Mouse (Mus musculus) forebrain, embryonic 10.5 days (tissue): ENCODE results near the gene Pitpnm3. TPM values are rescaled to one million over a fixed set of nuclear protein-coding genes. Genes with fewer than 3 reads are reported as not detected.
A peak's percentile ranks its signal among the peaks of the same experiment; 100 is the strongest.

Experiments
- DNase-seq: peaks from one replicate; pipeline ENCODE4 v3.0.0-alpha.2; 2017; ENCODE audit warnings: low spot score; ENCODE audit errors: extremely low spot score
- H3K27ac ChIP-seq: fragments of 300-500 bp; sonication (generic); 2 replicates; pipeline ENCODE4 v1.5.1; 2016; ENCODE audit warnings: mild to moderate bottlenecking
- H3K27me3 ChIP-seq: fragments of 300-500 bp; sonication (generic); 2 replicates; pipeline ENCODE4 v1.6.1; 2016; ENCODE audit warnings: mild to moderate bottlenecking; ENCODE audit not compliant: poor library complexity, severe bottlenecking
- H3K36me3 ChIP-seq: fragments of 300-500 bp; sonication (generic); replicated peaks from 2 replicates; pipeline ENCODE4 v1.6.1; 2016; ENCODE audit warnings: mild to moderate bottlenecking, moderate library complexity
- H3K4me1 ChIP-seq: fragments of 300-500 bp; sonication (generic); 2 replicates; pipeline ENCODE4 v1.6.1; 2016
- H3K4me3 ChIP-seq: fragments of 300-500 bp; sonication (generic); 2 replicates; pipeline ENCODE4 v1.5.1; 2016; ENCODE audit warnings: mild to moderate bottlenecking, moderate library complexity
- H3K9me3 ChIP-seq: fragments of 300-500 bp; sonication (generic); 2 replicates; pipeline ENCODE4 v1.6.1; 2016; ENCODE audit warnings: mild to moderate bottlenecking, moderate library complexity
- WGBS: fragments of 180-500 bp; shearing (Covaris S2); methylation state at CpG from one replicate; pipeline ENCODE4 v1.1.7; 2016; 5-methylcytosine and 5-hydroxymethylcytosine counted together
- polyA plus RNA-seq: library from polyadenylated mRNA; unstranded; fragments of >200 nt; fragmentation: Nextera tagmentation; extraction: Ambion mirVana; gene quantifications from 2 replicates; pipeline ENCODE4 v1.2.1, GENCODE M21; 2016

The Pitpnm3 gene
- polyA plus RNA-seq, 1 experiment from 2014 or later: 0.04 TPM

DNA sequence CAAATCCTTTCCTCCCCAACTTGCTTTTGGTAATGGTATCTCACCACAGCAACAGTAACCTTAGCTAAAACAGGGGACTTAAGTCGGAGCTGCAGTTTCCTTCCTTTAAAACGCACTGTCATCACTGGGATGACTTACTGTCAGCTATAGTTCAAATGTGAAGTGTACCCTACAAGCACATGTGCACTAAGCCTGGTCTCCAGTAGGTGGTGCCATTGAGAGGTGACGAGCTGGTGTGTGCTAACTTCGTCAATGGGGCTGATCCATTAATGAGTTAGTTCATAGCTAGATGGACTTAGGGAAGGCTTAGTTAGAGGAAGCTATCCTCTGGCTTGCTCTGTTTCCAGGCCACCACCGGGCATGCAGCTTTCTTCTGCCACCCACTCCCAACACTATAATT lies 82.9 kb downstream of the Pitpnm3 start:
- DNase-seq: peak; percentile 69
- WGBS: 19% methylated on average over 5 of the region's 5 CpGs
- Histone ChIP-seq H3K36me3 (peaks cover 9% of the 10 kb centered on the region), H3K4me3 (no peak overlapping the region), H3K27ac (no peak overlapping the region), H3K4me1 (peaks cover 53% of the 10 kb centered on the region), H3K27me3 (peaks cover 60% of the 10 kb centered on the region), H3K9me3 (no peaks in the 10 kb centered on the region)

DNA sequence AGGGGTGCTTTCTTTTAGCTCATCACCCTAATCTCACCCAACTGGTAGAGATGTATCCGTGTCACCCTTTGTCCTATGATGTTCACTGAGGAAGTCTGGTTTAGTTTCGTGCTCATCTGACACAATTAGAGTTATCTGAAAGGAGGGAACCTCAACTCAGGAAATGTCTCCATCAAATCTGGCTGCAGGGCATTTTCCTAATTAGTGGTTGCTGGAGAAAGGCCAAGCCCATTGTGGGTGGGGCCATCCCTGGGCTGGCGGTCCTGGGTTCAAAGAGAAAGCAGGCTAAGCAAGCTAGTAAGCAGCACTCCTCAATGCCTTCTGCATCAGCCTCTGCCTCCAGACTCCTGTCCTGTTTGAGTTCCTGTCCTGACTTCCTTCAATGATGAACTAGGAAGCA lies 83.4 kb downstream of the Pitpnm3 start:
- no peak overlapping the region for H3K4me3 ChIP-seq
- peaks cover 60% of the 10 kb centered on the region for H3K27me3 ChIP-seq
- peaks cover 13% of the 10 kb centered on the region for H3K36me3 ChIP-seq
- 50% methylated on average over 3 of the region's 3 CpGs for WGBS
- peaks cover 53% of the 10 kb centered on the region for H3K4me1 ChIP-seq
- H3K27ac ChIP-seq: no peak overlapping the region
- DNase-seq: no peak
- no peaks in the 10 kb centered on the region for H3K9me3 ChIP-seq

DNA sequence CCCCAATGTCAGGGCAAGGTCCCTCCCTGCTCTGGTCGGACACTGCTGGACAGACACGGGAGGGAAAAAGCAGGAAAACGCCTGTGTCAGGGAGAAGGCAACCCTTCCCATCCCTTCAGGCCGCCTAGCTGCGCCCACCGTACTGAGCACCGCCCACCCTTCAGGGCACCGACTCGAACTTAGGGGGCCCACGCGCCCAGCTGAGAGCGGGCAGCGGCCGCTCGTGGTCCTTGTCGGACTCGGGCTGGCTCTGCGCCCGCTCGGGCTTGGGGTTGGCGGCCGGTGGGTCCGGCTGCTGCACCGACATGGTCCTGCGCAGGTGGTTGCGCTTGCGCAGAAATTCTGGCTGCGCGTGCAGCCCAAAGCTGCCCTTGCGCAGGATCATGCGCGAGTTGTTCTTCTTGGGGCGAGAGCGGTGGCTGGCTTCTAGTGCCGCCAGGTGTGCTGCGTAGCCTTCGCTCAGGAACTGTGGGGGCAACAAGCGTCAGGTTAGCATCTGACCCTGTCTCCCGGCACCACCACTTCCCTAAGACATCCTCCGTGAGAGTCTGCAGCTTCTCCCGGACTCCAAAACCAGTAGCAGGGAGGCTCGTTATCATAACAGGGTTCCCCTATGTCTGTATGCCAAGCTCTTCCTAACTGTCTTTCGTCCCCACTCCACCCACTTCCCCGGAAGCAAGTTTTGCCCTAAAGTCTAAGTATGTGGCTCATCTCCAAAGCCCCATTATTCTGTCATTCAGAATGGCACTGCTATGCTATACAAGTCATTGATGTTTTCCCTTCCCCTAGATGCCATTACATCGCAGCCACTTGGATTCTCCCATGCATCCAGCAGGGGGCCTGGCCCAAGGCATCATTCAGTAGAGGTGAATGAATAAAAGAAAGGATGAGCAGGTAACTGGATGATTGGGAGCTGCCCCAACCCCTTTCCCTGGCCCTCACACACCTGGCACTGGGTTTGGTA lies 84.4 kb downstream of the Pitpnm3 start:
- Histone ChIP-seq H3K4me1 (peaks cover 52% of the 10 kb centered on the region), H3K27me3 (peaks cover 60% of the 10 kb centered on the region), H3K9me3 (no peaks in the 10 kb centered on the region), H3K36me3 (peaks cover 24% of the 10 kb centered on the region), H3K27ac (peak overlapping the region; percentile 81), H3K4me3 (peak overlapping the region; percentile 71)
- peak; percentile 57 for DNase-seq
- WGBS: 2% methylated on average over 45 of the region's 45 CpGs

DNA sequence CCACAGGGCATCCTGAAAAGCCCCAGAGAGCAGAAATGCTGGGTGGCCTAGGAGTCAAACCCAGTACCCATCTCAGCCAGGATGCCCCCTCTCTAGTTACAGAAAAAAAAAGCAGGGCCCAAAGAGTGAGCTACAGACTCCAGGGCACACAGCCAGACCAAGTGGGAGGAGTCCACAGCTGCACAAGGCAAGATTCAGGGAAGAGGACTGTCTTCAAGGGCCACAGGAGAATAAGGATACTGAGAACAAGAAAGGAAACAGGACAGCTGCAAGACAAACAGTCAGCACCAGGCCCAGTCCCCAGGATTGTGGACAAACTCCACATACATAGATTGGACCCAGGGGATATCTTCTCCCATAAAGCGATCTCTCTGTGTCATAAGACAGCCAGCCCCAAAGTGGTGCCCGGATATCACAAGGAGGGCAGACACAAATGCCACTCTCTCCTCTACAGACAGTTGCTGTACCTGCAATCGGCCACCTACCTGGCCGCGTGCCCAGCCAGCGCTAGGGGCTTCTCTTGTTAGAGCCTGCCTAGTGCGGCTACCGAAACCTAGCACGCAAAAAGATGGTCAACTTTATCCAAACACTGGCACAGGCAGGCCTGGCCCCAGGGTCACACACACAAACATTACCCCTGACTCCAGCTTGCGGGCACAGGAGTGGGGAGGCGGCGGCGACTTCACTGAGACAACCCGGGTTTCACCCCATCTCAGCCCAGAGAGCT lies 85.2 kb downstream of the Pitpnm3 start:
- WGBS: 21% methylated on average over 14 of the region's 14 CpGs
- Histone ChIP-seq H3K27ac (peak overlapping the region; percentile 81), H3K4me1 (peaks cover 48% of the 10 kb centered on the region), H3K9me3 (no peaks in the 10 kb centered on the region), H3K36me3 (peaks cover 32% of the 10 kb centered on the region), H3K27me3 (peaks cover 60% of the 10 kb centered on the region), H3K4me3 (peak overlapping the region; percentile 71)
- no peak for DNase-seq

DNA sequence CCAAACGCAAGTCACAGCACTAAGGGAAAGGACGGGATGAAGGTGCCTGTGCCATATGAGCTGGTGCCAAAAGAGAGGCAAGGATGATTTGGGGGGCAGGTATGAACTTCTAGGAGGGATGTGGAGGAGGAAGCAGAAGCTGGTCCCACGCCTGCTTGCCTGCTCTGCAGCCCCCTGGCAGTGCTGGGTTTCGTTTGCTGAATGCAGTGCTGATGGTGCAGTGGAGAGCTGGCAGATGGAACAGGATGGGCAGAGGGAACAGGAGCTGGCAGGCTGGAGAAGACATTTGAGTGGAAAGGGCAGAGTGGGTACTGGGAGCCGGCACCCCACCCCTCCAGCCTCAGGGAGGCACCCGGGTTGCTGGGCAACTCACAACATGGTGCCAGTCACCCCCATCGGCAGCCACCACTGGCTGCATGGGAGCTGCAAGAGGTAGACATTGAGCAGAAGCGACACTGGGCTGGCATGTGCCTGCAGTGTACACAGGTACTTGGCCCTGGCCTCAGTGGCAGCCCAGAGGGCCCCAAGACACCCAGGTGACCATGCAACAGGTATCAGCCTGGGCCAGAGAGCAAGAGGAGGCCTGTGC lies 86.3 kb downstream of the Pitpnm3 start:
- DNase-seq: no peak
- peaks cover 57% of the 10 kb centered on the region for H3K4me1 ChIP-seq
- H3K36me3 ChIP-seq: peaks cover 43% of the 10 kb centered on the region
- peaks cover 60% of the 10 kb centered on the region for H3K27me3 ChIP-seq
- H3K27ac ChIP-seq: no peak overlapping the region
- 80% methylated on average over 8 of the region's 8 CpGs for WGBS
- no peaks in the 10 kb centered on the region for H3K9me3 ChIP-seq
- H3K4me3 ChIP-seq: no peak overlapping the region

DNA sequence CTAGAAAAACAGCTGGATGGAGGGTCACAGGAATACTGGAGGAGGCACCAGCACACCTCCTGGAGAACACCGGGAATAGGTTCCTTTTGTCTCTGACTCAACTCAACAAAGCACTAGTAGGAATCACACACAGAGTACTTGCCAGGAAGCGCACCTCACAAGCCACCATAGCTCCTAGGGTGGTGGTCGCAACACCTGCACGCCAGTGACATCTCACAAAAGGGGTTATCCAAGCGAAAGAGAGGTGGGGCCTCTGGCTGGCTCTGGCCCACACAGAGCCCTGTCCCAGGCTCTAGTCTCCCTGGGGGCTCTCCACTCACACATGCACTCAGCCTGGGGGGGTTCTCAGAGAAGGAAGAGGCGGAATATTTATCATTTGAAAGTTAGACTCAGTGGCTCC lies 86.8 kb downstream of the Pitpnm3 start:
- H3K9me3 ChIP-seq: no peaks in the 10 kb centered on the region
- H3K36me3 ChIP-seq: peaks cover 48% of the 10 kb centered on the region
- H3K4me1 ChIP-seq: peaks cover 62% of the 10 kb centered on the region
- no peak for DNase-seq
- no peak overlapping the region for H3K4me3 ChIP-seq
- H3K27ac ChIP-seq: no peak overlapping the region
- H3K27me3 ChIP-seq: peaks cover 56% of the 10 kb centered on the region
- 57% methylated on average over 6 of the region's 6 CpGs for WGBS

DNA sequence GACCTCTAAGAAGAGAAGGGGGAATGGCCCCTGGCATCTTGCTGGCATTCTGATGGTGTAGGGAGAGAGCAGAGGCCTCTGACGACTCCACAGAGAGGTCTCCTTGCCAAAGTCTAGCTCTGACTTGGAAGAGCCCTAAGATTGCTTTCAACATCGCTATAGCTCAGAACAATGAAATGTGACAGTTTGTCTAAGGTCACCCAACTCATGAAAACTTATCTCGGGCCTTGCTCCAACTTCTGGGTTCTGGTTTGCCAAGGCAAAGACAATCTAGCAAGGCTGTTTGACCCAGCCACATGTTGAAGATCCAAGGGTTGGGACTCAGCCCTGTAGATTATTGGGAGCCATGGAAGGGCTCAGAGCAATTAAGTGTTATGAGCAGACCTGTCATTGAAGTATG lies 91.3 kb downstream of the Pitpnm3 start:
- Histone ChIP-seq H3K4me3 (peak overlapping the region; percentile 66), H3K36me3 (peaks cover 52% of the 10 kb centered on the region)

DNA sequence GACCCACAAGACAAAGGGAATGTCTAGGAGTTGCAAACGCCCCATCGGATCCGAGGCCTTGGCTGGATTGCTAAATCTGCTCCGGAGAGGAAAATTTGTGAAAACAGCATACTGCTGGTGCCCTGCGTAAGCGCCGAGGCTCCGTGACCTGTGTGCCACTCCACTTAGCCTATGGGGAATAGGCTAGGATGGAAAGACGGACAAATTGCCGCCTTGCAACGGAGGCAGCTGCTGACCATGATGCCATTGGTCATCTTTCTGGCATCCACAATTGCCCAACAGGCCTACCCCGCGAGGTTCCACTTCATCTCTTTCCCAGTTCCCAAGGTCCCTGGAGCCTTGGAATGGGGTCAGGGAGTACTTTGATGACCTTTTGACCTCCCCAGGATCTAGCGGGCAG lies 92.9 kb downstream of the Pitpnm3 start:
- peaks cover 76% of the 10 kb centered on the region for H3K4me1 ChIP-seq
- H3K36me3 ChIP-seq: peaks cover 43% of the 10 kb centered on the region
- DNase-seq: no peak
- H3K9me3 ChIP-seq: no peaks in the 10 kb centered on the region
- 2% methylated on average over 14 of the region's 14 CpGs for WGBS
- H3K27ac ChIP-seq: peak overlapping the region; percentile 97
- H3K27me3 ChIP-seq: peaks cover 13% of the 10 kb centered on the region; the same call in 1 of the 2 replicates
- peak overlapping the region; percentile 66 for H3K4me3 ChIP-seq

More for the DNA sequence above, 91.3 kb downstream of the Pitpnm3 start:
- Histone ChIP-seq H3K9me3 (no peaks in the 10 kb centered on the region), H3K27me3 (peaks cover 14% of the 10 kb centered on the region), H3K4me1 (peaks cover 70% of the 10 kb centered on the region), H3K27ac (no peak overlapping the region)
- WGBS: 93% methylated on average over 3 of the region's 3 CpGs
- no peak for DNase-seq

DNA sequence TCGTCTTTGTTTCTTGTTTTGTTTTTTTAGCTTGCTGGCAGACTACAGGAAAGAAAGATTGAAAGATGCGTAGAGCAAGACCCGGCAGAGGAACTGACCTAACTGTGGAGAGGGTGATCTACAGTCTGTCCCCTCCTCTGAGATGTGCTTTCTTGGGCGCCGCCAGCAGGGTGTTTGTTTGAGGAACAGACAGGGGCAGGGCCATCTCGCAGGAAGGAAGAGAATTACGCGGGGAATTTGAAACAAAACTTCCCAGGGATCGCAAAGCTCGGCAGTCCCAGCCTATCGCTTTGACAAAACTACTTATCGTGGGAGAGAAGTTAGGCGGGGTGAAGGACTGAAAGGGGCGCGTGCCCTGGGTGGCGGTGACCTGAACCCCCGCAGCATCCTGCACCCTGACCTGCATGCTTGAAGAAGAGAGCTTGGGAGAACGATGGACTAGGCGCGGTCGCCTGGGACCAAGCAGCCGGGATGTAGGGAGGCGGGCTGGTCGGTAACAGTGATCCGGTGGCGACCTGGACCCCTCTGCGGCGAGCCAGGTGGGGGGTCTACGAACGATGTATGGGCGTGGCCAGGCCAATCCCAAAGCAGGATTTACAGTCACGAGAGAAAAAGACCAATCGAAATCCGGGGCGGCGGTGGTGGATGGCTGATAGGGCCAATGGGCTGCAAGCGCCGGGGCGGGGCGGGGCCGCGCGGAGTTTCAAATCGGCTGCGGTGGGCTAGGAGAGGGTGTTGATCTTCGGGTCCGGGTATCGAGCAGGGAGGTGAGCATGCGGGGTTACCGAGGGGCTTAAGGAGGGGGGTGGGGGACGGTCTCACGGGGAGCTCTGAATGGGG lies 93.6 kb downstream of the Pitpnm3 start, which contains the start of gene Pimreg:
Gene Pimreg, plus strand, starts transcription at position 265 of the 840 bp plus-strand sequence.
- peak within 1 kb of the TSS; percentile 66 for H3K4me3 ChIP-seq
- whole genome bisulfite sequencing: under 1% methylated on average over 52 of the region's 52 CpGs
- H3K9me3 ChIP-seq: no peaks in the 10 kb centered on the region
- H3K27ac ChIP-seq: peak within 1 kb of the TSS; percentile 97
- H3K27me3 ChIP-seq: peaks cover 19% of the 10 kb centered on the region; the same call in 1 of the 2 replicates
- H3K36me3 ChIP-seq: peaks cover 37% of the 10 kb centered on the region
- peaks cover 80% of the 10 kb centered on the region for H3K4me1 ChIP-seq
- DNase-seq: peak; percentile 98

DNA sequence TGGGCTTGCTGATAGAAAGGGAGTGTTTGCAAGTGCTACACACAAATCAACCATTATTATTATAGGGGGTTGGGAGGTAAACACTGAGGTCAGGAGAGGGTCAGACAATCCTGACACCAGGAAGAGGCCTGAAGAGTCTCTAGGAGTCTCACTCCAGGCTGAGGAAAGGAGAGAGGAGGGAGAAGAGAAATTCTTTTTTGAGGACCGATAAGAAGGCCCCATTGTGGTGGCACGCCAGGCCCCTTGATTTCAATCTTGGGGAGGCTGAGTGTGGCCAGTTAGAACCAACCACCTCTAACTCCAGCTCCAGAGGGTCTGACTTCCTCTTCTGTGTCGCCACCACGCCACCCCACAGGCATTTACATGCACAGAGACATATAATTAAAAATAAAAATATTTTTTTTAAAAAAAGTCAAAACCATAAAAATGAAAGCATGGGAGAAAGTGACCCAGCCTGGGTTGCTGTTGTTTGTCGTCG lies 94.2 kb downstream of the Pitpnm3 start:
- H3K4me1 ChIP-seq: peaks cover 80% of the 10 kb centered on the region
- DNase-seq: no peak
- H3K27ac ChIP-seq: peak overlapping the region; percentile 97
- WGBS: 20% methylated on average over 6 of the region's 6 CpGs
- H3K36me3 ChIP-seq: peaks cover 30% of the 10 kb centered on the region
- peak overlapping the region; percentile 66 for H3K4me3 ChIP-seq
- no peaks in the 10 kb centered on the region for H3K9me3 ChIP-seq
- H3K27me3 ChIP-seq: peaks cover 19% of the 10 kb centered on the region; the same call in 1 of the 2 replicates

DNA sequence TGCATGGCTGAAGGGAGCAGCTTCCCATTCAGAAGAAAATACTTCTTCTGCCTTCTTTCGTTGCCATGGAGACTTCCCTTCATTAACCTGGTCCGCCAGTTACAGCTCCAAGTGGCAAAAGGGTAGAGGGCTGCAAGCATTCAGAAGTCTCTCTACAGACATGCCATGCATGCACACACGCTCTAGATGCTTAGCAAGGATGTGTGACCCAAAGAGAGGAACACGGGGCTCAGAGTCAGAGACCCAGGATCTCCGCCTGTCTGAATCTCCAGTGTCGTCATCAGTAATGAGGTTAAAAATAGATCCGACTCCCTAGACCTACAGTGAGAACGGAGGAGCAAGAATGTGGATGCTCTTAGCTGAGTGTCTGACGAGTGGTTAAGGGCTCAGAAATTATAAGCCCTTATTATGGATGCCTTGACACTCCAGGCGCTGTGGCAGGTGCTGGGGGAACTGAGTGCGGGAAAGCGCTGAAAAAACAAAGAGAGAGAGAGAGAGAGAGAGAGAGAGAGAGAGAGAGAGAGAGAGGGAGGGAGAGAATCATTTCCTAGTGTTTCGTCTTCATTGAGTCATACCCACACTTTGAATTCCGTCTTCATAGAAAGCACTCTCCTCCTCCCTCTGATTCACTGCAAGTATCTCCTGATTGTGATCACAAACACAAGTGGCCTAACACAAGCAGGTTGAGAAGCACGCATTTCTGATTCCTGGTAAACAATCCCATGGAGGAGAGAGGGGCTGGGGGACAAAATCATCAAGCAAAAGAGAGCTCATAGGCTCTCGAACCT lies 95.8 kb downstream of the Pitpnm3 start:
- peak overlapping the region; percentile 27 for H3K4me3 ChIP-seq
- peaks cover 74% of the 10 kb centered on the region for H3K4me1 ChIP-seq
- WGBS: 46% methylated on average over 16 of the region's 16 CpGs
- peak overlapping the region; percentile 65 for H3K27ac ChIP-seq
- peaks cover 19% of the 10 kb centered on the region; the same call in 1 of the 2 replicates for H3K27me3 ChIP-seq
- H3K36me3 ChIP-seq: peaks cover 15% of the 10 kb centered on the region
- H3K9me3 ChIP-seq: no peaks in the 10 kb centered on the region
- DNase-seq: no peak
